Mouse (Mus musculus): ENCODE data around the gene Rnf43. TPM values are rescaled to one million over a fixed set of nuclear protein-coding genes. Genes with fewer than 3 reads are reported as not detected.

Gene Rnf43
- total and polyA plus RNA-seq, 3 experiments = 14.6 to 17.3 TPM; not detected in 1

DNA sequence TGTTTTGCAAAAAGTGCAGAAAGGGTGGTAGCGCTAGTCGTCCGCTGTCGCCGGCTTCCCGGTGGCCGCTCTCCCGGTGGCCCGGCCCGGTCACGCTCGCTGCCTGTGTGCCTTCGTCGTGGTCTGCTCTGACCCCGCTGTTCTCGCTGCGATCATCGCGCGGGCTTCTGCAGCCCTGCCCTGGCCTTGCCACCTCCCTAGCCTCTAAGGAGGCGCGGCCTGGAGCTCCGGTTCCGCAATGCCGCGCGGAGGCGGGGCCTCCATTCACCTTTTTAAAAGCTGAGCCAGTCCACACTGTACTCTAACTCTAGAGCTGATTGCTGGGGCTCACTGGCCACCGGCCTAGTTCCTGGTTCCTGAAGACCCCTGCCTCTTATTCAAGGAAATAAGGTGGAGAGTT, 23.3 kb upstream of the Rnf43 start:
- DNase-seq (ENCODE audit: low read depth, low spot score) = peak; percentile 91
- Histone ChIP-seq H3K27ac (ENCODE audit: control insufficient read depth, low read depth, low read length) (peak overlapping the region; percentile 48), H3K4me3 (ENCODE audit: control insufficient read depth in 1 of 2, insufficient read depth in 1 of 2, low read depth in 2 of 2, low read length in 2 of 2) (peak overlapping the region; percentile 82 to 90)

DNA sequence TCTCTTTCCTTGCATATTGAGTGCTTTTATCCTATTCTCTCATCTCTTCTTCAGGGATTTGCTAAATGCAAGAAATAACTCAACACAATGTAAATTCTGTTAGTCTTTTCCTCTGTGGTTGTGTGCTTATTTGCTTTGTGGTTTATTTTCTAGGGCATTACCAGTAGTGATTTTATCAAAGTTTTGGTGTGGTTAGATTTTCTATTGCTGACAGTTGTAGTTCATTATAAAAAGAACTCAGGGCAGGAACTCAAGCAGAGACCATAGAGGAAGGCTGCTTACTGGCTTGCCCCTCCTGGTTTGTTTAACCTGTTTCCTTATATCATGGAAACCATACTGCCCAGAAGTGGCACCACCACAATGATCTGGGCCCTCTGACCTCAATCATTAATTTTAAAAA, 19.7 kb upstream of the Rnf43 start:
- Histone ChIP-seq H3K9ac (ENCODE audit: control insufficient read depth, low read depth, low read length, poor library complexity, severe bottlenecking) (no peak overlapping the region), H3K9me3 (replicated peaks; ENCODE audit: insufficient read depth, low read length) (no peaks in the 10 kb centered on the region), H3K27me3 (ENCODE audit: control insufficient read depth in 1 of 2, insufficient read depth in 2 of 2, low read length in 2 of 2) (no peaks in the 10 kb centered on the region), H3K4me1 (ENCODE audit: control insufficient read depth in 1 of 2, insufficient read depth in 2 of 2, low read length in 2 of 2) (peaks cover 0 to 8% of the 10 kb centered on the region in 2 experiments; a peak in 2 of 4 replicates), H3K4me3 (ENCODE audit: control insufficient read depth in 1 of 2, insufficient read depth in 1 of 2, low read depth in 2 of 2, low read length in 2 of 2) (no peak overlapping the region), H3K27ac (ENCODE audit: control insufficient read depth, low read depth, low read length) (no peak overlapping the region), H3K79me2 (ENCODE audit: control insufficient read depth, insufficient read depth, low read length, poor library complexity) (peaks cover 3% of the 10 kb centered on the region; the same call in 1 of the 2 replicates), H3K36me3 (ENCODE audit: control insufficient read depth in 1 of 2, insufficient read depth in 2 of 2, low read length in 2 of 2) (peaks cover 0 to 5% of the 10 kb centered on the region in 2 experiments; a peak in 2 of 4 replicates)
- no peak for DNase-seq (ENCODE audit: low read depth, low spot score)
- TF ChIP-seq ZC3H11A (IDR thresholded peaks at IDR 0.05; ENCODE audit: low read depth, low read length) (no peak), NELFE (IDR thresholded peaks at IDR 0.05; ENCODE audit: low read depth, low read length) (no peak), CHD1 (IDR thresholded peaks at IDR 0.05; ENCODE audit: low read depth, low read length) (no peak), UBTF (IDR thresholded peaks at IDR 0.05; ENCODE audit: borderline replicate concordance, insufficient read depth, low read depth, low read length) (no peak), MAZ (IDR thresholded peaks at IDR 0.05; ENCODE audit: low read depth, low read length) (no peak), RAD21 (IDR thresholded peaks at IDR 0.05; ENCODE audit: low read depth, low read length) (no peak), RCOR1 (IDR thresholded peaks at IDR 0.05; ENCODE audit: low read depth, low read length) (peak; percentile 64; the same call in 1 of the 2 replicates)

More for the DNA sequence above, 23.3 kb upstream of the Rnf43 start:
- H3K27me3 ChIP-seq (ENCODE audit: control insufficient read depth in 1 of 2, insufficient read depth in 2 of 2, low read length in 2 of 2) = no peaks in the 10 kb centered on the region
- TF ChIP-seq POLR2A (IDR thresholded peaks at IDR 0.05; ENCODE audit: control insufficient read depth in 1 of 2, insufficient read depth in 1 of 2, low read depth in 1 of 2, low read length in 2 of 2, poor library complexity in 1 of 2) (peak; percentile 90 to 95), ELF1 (IDR thresholded peaks at IDR 0.05; ENCODE audit: low read depth, low read length) (peak; percentile 68; the same call in 1 of the 2 replicates), E2F4 (IDR thresholded peaks at IDR 0.05; ENCODE audit: borderline replicate concordance, low read depth, low read length) (peak; percentile 51; the same call in 1 of the 2 replicates), BHLHE40 (IDR thresholded peaks at IDR 0.05; ENCODE audit: borderline replicate concordance, low read depth, low read length) (no peak), POLR2AphosphoS5 (IDR thresholded peaks at IDR 0.05; ENCODE audit: borderline replicate concordance, low read depth, low read length) (no peak; the same call in 1 of the 2 replicates), TCF12 (IDR thresholded peaks at IDR 0.05; ENCODE audit: low read depth, low read length) (peak; percentile 50), MAX (IDR thresholded peaks at IDR 0.05; ENCODE audit: low read length) (peak; percentile 52; the same call in 1 of the 2 replicates), POLR2AphosphoS2 (IDR thresholded peaks at IDR 0.05; ENCODE audit: low read length) (peak; percentile 86), TBP (IDR thresholded peaks at IDR 0.05; ENCODE audit: low read depth, low read length) (peak; percentile 68; the same call in 1 of the 2 replicates), RCOR1 (IDR thresholded peaks at IDR 0.05; ENCODE audit: low read depth, low read length) (no peak), NELFE (IDR thresholded peaks at IDR 0.05; ENCODE audit: low read depth, low read length) (peak; percentile 83), ZMIZ1 (IDR thresholded peaks at IDR 0.05; ENCODE audit: low read depth, low read length) (peak; percentile 86; the same call in 1 of the 2 replicates), MYB (IDR thresholded peaks at IDR 0.05; ENCODE audit: low read depth, low read length) (no peak)
- peaks cover 0 to 5% of the 10 kb centered on the region in 2 experiments; a peak in 2 of 4 replicates for H3K36me3 ChIP-seq (ENCODE audit: control insufficient read depth in 1 of 2, insufficient read depth in 2 of 2, low read length in 2 of 2)
- no peaks in the 10 kb centered on the region for H3K9me3 ChIP-seq (replicated peaks; ENCODE audit: insufficient read depth, low read length)
- H3K9ac ChIP-seq (ENCODE audit: control insufficient read depth, low read depth, low read length, poor library complexity, severe bottlenecking) = peak overlapping the region; percentile 98
- H3K4me1 ChIP-seq (ENCODE audit: control insufficient read depth in 1 of 2, insufficient read depth in 2 of 2, low read length in 2 of 2) = peaks cover 0 to 8% of the 10 kb centered on the region in 2 experiments; a peak in 2 of 4 replicates
- H3K79me2 ChIP-seq (ENCODE audit: control insufficient read depth, insufficient read depth, low read length, poor library complexity) = peaks cover 3% of the 10 kb centered on the region; the same call in 1 of the 2 replicates
